Mouse (Mus musculus) MEL (cell line): ENCODE data around the gene Atad1. TPM values are rescaled to one million over a fixed set of nuclear protein-coding genes. Genes with fewer than 3 reads are reported as not detected.

Experiments
- DNase-seq: peaks from one replicate; pipeline ENCODE4 v3.0.0; 2011; ENCODE audit warnings: low read depth, low spot score
- H3K27ac ChIP-seq: 2 replicates; pipeline ENCODE4 v1.5.1; 2012; ENCODE audit warnings: low read depth, mild to moderate bottlenecking, control low read depth, low read length, moderate library complexity; ENCODE audit not compliant: control insufficient read depth
- H3K27me3 ChIP-seq, 2 experiments: fragments of 150-350 bp in 1 of 2; sonication (generic) in 1 of 2; 2 replicates each; pipeline ENCODE4 v1.6.1; 2012; ENCODE audit warnings: low read length in 2 of 2, mild to moderate bottlenecking in 2 of 2, improper control_type of control experiment in 1 of 2, moderate library complexity in 1 of 2; ENCODE audit not compliant: insufficient read depth in 2 of 2, control insufficient read depth in 1 of 2
- H3K36me3 ChIP-seq, 2 experiments: 2 replicates each; pipeline ENCODE4 v1.6.1; 2012 to 2014; ENCODE audit warnings: low read length in 2 of 2, improper control_type of control experiment in 1 of 2, inconsistent platforms in 1 of 2, mild to moderate bottlenecking in 1 of 2; ENCODE audit not compliant: insufficient read depth in 2 of 2, control insufficient read depth in 1 of 2
- H3K4me1 ChIP-seq, 2 experiments: fragments of 150-350 bp in 1 of 2; sonication (generic) in 1 of 2; 2 replicates each; pipeline ENCODE4 v1.6.1; 2012; ENCODE audit warnings: low read length in 2 of 2, improper control_type of control experiment in 1 of 2, mild to moderate bottlenecking in 1 of 2; ENCODE audit not compliant: insufficient read depth in 2 of 2, control insufficient read depth in 1 of 2
- H3K4me3 ChIP-seq, 2 experiments: fragments of 150-350 bp in 1 of 2; sonication (generic) in 1 of 2; 2 replicates each; pipeline ENCODE4 v1.5.1; 2012; ENCODE audit warnings: low read depth in 2 of 2, low read length in 2 of 2, mild to moderate bottlenecking in 2 of 2, moderate library complexity in 2 of 2, control low read depth in 1 of 2, improper control_type of control experiment in 1 of 2; ENCODE audit not compliant: control insufficient read depth in 1 of 2, insufficient read depth in 1 of 2
- H3K79me2 ChIP-seq: 2 replicates; pipeline ENCODE4 v1.6.1; 2012; ENCODE audit warnings: mild to moderate bottlenecking, low read length, moderate library complexity; ENCODE audit not compliant: control insufficient read depth, poor library complexity, insufficient read depth
- H3K9ac ChIP-seq: 2 replicates; pipeline ENCODE4 v1.6.1; 2012; ENCODE audit warnings: low read depth, mild to moderate bottlenecking, control low read depth, low read length, moderate library complexity; ENCODE audit not compliant: control insufficient read depth, poor library complexity, severe bottlenecking
- H3K9me3 ChIP-seq: fragments of 150-350 bp; sonication (generic); replicated peaks from 2 replicates; pipeline ENCODE4 v1.6.1; 2012; ENCODE audit warnings: mild to moderate bottlenecking, low read length, improper control_type of control experiment, moderate library complexity; ENCODE audit not compliant: insufficient read depth
- CHD2 ChIP-seq: IDR thresholded peaks from 2 replicates; pipeline ENCODE4 v1.6.1; 2011; ENCODE audit warnings: low read length, improper control_type of control experiment
- E2F4 ChIP-seq: IDR thresholded peaks from 2 replicates; pipeline ENCODE4 v1.6.1; 2011; ENCODE audit warnings: low read depth, low read length, improper control_type of control experiment, borderline replicate concordance
- ELF1 ChIP-seq: IDR thresholded peaks from 2 replicates; pipeline ENCODE4 v1.6.1; 2014; ENCODE audit warnings: low read depth, mild to moderate bottlenecking, inconsistent platforms, low read length, improper control_type of control experiment, moderate library complexity
- EP300 ChIP-seq, 2 experiments: IDR thresholded peaks; 2 replicates each; pipeline ENCODE4 v1.6.1; 2011; ENCODE audit warnings: improper control_type of control experiment in 2 of 2, low read length in 2 of 2, low read depth in 1 of 2, mild to moderate bottlenecking in 1 of 2
- ETS1 ChIP-seq: IDR thresholded peaks from 2 replicates; pipeline ENCODE4 v1.6.1; 2012; ENCODE audit warnings: low read depth, mild to moderate bottlenecking, inconsistent platforms, low read length, improper control_type of control experiment, moderate library complexity
- GABPA ChIP-seq: IDR thresholded peaks from 2 replicates; pipeline ENCODE4 v1.6.1; 2012; ENCODE audit warnings: low read depth, mild to moderate bottlenecking, inconsistent platforms, low read length, improper control_type of control experiment, moderate library complexity
- HCFC1 ChIP-seq: IDR thresholded peaks from 2 replicates; pipeline ENCODE4 v1.6.1; 2012; ENCODE audit warnings: low read depth, mild to moderate bottlenecking, inconsistent platforms, low read length, improper control_type of control experiment, moderate library complexity
- JUND ChIP-seq: IDR thresholded peaks from 2 replicates; pipeline ENCODE4 v1.6.1; 2011; ENCODE audit warnings: low read depth, mild to moderate bottlenecking, improper control_type of control experiment, low read length
- KAT2A ChIP-seq: conservative IDR thresholded peaks from 2 replicates; pipeline ENCODE4 v1.6.1; 2012; ENCODE audit warnings: low read depth, low read length, improper control_type of control experiment, inconsistent platforms
- MYB ChIP-seq: IDR thresholded peaks from 2 replicates; pipeline ENCODE4 v1.6.1; 2011; ENCODE audit warnings: mild to moderate bottlenecking, low read depth, low read length, improper control_type of control experiment
- MYC ChIP-seq: IDR thresholded peaks from 2 replicates; pipeline ENCODE4 v1.6.1; 2011; ENCODE audit warnings: low read depth, mild to moderate bottlenecking, low read length, improper control_type of control experiment, moderate library complexity
- NELFE ChIP-seq: IDR thresholded peaks from 2 replicates; pipeline ENCODE4 v1.6.1; 2011; ENCODE audit warnings: low read depth, low read length, improper control_type of control experiment
- POLR2AphosphoS2 ChIP-seq: IDR thresholded peaks from 2 replicates; pipeline ENCODE4 v1.6.1; 2011; ENCODE audit warnings: low read length, improper control_type of control experiment
- RAD21 ChIP-seq: IDR thresholded peaks from 2 replicates; pipeline ENCODE4 v1.6.1; 2011; ENCODE audit warnings: mild to moderate bottlenecking, low read depth, low read length, improper control_type of control experiment
- SIN3A ChIP-seq: IDR thresholded peaks from 2 replicates; pipeline ENCODE4 v1.6.1; 2012; ENCODE audit warnings: low read length, improper control_type of control experiment, inconsistent platforms
- TAL1 ChIP-seq: IDR thresholded peaks from 2 replicates; pipeline ENCODE4 v1.6.1; 2012; ENCODE audit warnings: mild to moderate bottlenecking, inconsistent platforms, low read length, moderate library complexity, mixed read lengths
- TBP ChIP-seq: IDR thresholded peaks from 2 replicates; pipeline ENCODE4 v1.8.0; 2011; ENCODE audit warnings: low read depth, low read length, improper control_type of control experiment
- UBTF ChIP-seq: IDR thresholded peaks from 2 replicates; pipeline ENCODE4 v1.6.1; 2012; ENCODE audit warnings: low read depth, mild to moderate bottlenecking, inconsistent platforms, low read length, improper control_type of control experiment, moderate library complexity, borderline replicate concordance; ENCODE audit not compliant: insufficient read depth
- USF2 ChIP-seq, 2 experiments: IDR thresholded peaks; 2 replicates each; pipeline ENCODE4 v1.6.1; 2011 to 2012; ENCODE audit warnings: improper control_type of control experiment in 2 of 2, low read length in 2 of 2, borderline replicate concordance in 1 of 2, inconsistent platforms in 1 of 2, low read depth in 1 of 2, mild to moderate bottlenecking in 1 of 2; ENCODE audit not compliant: insufficient read depth in 1 of 2
- ZC3H11A ChIP-seq: IDR thresholded peaks from 2 replicates; pipeline ENCODE4 v1.6.1; 2012; ENCODE audit warnings: low read depth, mild to moderate bottlenecking, inconsistent platforms, low read length, improper control_type of control experiment
- ZNF384 ChIP-seq: IDR thresholded peaks from 2 replicates; pipeline ENCODE4 v1.6.1; 2012; ENCODE audit warnings: low read depth, mild to moderate bottlenecking, inconsistent platforms, low read length, improper control_type of control experiment
- polyA plus RNA-seq, 2 experiments: library from polyadenylated mRNA; stranded (reverse) in 1 of 2; unstranded in 1 of 2; fragments of >175 nt in 1 of 2; fragments of >200 nt in 1 of 2; gene quantifications; 2 replicates each; pipeline versions ENCODE4 v1.2.1 to v1.2.4; 2012; ENCODE audit warnings: low replicate concordance in 2 of 2, low read depth in 1 of 2; ENCODE audit not compliant: insufficient read length in 2 of 2, insufficient read depth in 1 of 2, missing spikeins in 1 of 2
- total RNA-seq: library from RNA; depleted of rRNA; stranded (reverse); fragments of 300-350 nt; gene quantifications from 2 replicates; pipeline ENCODE4 v1.2.3, GENCODE M21; 2012

Gene Atad1
- total and polyA plus RNA-seq, 3 experiments, result 35.8 to 48.4 TPM; not detected in 1

DNA sequence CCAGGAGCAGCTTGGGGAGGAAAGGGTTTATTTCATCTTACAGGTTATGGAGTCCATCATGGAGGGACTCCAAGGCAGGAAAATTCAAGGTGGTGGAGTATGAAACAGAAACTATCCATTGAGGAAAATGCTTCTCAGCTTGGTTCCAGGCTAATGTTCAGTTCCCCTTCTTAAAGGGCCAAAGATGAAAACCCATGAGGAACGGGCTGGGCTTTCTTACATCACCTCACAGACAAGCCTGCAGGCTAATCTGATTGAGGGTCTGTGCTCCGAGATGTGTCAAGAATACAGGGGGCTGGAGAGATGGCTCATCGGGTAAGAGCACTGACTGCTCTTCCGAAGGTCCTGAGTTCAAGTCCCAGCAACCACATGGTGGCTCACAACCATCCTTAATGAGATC is 9.8 kb downstream of the Atad1 start:
- Histone ChIP-seq H3K4me1 (no peaks in the 10 kb centered on the region), H3K9ac (no peak overlapping the region), H3K27ac (no peak overlapping the region), H3K36me3 (no peaks in the 10 kb centered on the region), H3K4me3 (no peak overlapping the region), H3K27me3 (no peaks in the 10 kb centered on the region; a peak in 1 of 4 replicates), H3K79me2 (no peaks in the 10 kb centered on the region), H3K9me3 (no peaks in the 10 kb centered on the region)
- TF ChIP-seq ELF1 (no peak), CHD2 (no peak)
- DNase-seq, result no peak

DNA sequence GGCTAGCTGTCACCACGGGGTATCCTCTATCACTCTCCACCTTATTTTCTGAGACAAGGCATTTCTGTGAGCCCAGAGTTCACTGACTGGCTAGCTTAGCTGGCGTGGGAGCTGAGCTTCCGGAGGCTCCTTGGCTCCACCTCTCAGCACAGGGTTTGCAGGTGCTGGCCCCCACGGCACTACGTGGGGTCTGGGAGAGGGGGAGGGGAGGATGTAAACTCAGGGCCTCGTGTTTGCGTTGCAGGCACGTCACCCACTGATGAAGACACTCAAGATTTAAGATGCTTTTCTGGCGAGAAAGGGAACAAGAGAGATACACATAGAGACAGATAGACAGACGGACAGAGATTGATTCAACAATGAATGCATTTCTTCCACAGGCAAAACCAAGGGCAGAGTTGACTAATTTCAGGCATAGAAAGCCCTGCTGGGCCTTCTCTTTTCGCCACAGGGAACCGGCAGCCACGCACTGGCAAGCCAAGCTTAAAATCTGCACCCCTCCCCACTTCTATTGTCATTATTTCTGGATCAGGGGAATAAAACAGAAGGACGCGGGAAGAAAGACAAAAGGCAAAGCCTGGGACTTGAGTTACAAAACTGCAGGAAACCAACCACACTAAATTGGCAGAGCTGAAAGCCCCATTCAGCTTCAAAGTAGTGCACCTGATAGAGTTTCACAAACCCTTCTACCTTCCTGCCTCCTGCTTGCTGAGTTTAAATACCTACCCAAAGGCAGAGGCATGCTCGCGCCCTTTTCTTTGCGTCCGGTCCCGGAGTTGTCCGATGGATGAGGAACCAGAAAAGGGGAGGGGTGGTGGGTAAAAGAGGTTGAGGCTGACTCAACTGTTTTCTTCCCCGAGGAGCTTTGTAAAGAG is 12.9 kb downstream of the Atad1 start:
- DNase-seq, result no peak
- no peaks in the 10 kb centered on the region for H3K4me1 ChIP-seq
- H3K27ac ChIP-seq, result no peak overlapping the region
- no peaks in the 10 kb centered on the region for H3K9me3 ChIP-seq
- no peak overlapping the region for H3K4me3 ChIP-seq
- no peaks in the 10 kb centered on the region; a peak in 1 of 4 replicates for H3K27me3 ChIP-seq
- H3K79me2 ChIP-seq, result no peaks in the 10 kb centered on the region
- H3K36me3 ChIP-seq, result no peaks in the 10 kb centered on the region
- TF ChIP-seq JUND (no peak), ZNF384 (no peak), NELFE (no peak), EP300 (IDR thresholded peaks at IDR 0.05; ENCODE audit: low read depth in 1 of 2, low read length in 2 of 2) (no peak), ETS1 (no peak), ZC3H11A (no peak), MYB (no peak), TBP (no peak)
- H3K9ac ChIP-seq, result no peak overlapping the region

DNA sequence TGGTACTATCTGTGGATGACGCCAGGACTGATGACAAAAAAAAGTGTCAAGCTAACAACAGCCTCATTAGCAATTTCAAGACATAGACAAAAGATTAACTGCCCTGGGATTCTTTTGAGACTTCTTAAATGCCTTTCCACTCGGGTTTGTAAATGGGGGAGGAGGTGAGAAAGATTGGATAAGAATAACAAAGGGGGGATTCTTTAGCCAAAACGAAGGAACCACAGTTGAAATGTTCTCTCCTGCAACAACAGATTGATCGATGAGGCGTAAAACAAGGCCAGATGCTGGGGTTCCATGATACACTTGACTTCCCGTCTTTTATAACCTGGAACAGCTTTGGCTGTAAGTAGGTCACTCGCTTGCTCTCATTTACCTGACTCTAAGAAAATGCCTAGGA is 15.8 kb downstream of the Atad1 start:
- Histone ChIP-seq H3K9me3 (no peaks in the 10 kb centered on the region; the same call in 1 of the 2 replicates), H3K9ac (no peak overlapping the region), H3K27ac (no peak overlapping the region), H3K79me2 (no peaks in the 10 kb centered on the region), H3K36me3 (no peaks in the 10 kb centered on the region), H3K27me3 (no peaks in the 10 kb centered on the region; a peak in 1 of 4 replicates), H3K4me3 (no peak overlapping the region), H3K4me1 (no peaks in the 10 kb centered on the region)
- TF ChIP-seq E2F4 (no peak), MYC (no peak), CHD2 (no peak), TBP (no peak), GABPA (no peak), HCFC1 (no peak), SIN3A (no peak), JUND (no peak), KAT2A (no peak), USF2 (IDR thresholded peaks at IDR 0.05; ENCODE audit: borderline replicate concordance in 1 of 2, insufficient read depth in 1 of 2, low read depth in 1 of 2, low read length in 2 of 2) (no peak), TAL1 (no peak), ELF1 (no peak), RAD21 (no peak), POLR2AphosphoS2 (no peak), UBTF (no peak), MYB (no peak)
- no peak for DNase-seq
